Mouse (Mus musculus) liver, postnatal 0 days (tissue): ENCODE data around the gene Magi2.

Experiments used
- CTCF ChIP-seq: sonication (generic); IDR thresholded peaks from 2 replicates; pipeline ENCODE4 v1.5.1; 2016; ENCODE audit warnings: antibody characterized with exemption, low read depth
- EP300 ChIP-seq: IDR thresholded peaks from 2 replicates; pipeline ENCODE4 v1.6.1; 2016; ENCODE audit warnings: antibody characterized with exemption, low read depth, mild to moderate bottlenecking

DNA sequence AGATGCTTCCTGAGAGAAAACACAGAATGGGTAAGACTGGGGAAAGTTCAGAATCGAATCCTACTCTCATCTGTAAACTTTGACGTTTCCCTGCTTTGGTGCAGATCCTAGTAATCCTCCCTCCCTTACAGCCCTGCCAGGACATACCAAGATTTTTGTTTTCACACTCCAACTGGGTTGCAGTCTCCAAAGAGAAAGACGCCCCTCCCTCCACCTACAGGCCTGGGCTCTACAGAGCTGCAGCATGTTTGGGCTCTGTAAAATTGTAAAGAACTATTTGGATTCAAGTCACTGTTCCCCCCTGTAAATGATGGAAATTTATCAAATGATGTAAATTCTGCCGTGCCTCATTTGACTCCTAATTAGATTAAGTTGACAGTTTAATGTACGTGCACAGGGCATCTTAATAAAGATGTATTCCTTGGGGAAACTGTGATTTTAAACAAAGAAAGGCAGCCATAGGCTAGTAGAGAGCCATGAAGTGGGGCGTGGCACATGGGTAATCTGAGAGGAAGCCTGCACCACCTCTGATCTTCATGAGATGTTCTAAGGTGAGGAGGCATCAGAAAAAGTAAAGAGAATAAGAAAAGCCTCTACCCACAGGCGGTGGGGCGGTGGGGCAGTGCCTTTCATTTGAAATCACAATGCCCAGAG, 1310.7 kb downstream of the Magi2 start:
- TF ChIP-seq CTCF: no peak
- no peak for TF ChIP-seq EP300
